Mouse (Mus musculus) heart, postnatal 14 days (tissue): ENCODE results near the gene Ppfibp2. TPM values are rescaled to one million over a fixed set of nuclear protein-coding genes. Genes with fewer than 3 reads are reported as not detected.

Experiments
- DNase-seq, 2 experiments: peaks; one replicate each; pipeline ENCODE4 v3.0.0; 2021 to 2022
- intact Hi-C: fragments of 180-260 bp; cut with DNase I; formaldehyde crosslinking; loops from one replicate; pipeline ENCODE4 v1.15.1; 2025
- total RNA-seq, 2 experiments: library from RNA; stranded (reverse); gene quantifications; 2 replicates each; pipeline ENCODE4 v1.2.3; 2021

The Ppfibp2 gene
- total RNA-seq, 2 experiments from 2014 or later: 15.9 to 17.0 TPM

GRCm38 (mm10) chr7:107661189-107661842, 66.3 kb downstream of the Ppfibp2 start:
- intact Hi-C loops: loop anchor here (2.0 kb wide), 2 partner anchors 69 to 87 kb away; no protein-coding TSS in a partner anchor
- peak; percentile 68 to 80 for DNase-seq

DNA sequence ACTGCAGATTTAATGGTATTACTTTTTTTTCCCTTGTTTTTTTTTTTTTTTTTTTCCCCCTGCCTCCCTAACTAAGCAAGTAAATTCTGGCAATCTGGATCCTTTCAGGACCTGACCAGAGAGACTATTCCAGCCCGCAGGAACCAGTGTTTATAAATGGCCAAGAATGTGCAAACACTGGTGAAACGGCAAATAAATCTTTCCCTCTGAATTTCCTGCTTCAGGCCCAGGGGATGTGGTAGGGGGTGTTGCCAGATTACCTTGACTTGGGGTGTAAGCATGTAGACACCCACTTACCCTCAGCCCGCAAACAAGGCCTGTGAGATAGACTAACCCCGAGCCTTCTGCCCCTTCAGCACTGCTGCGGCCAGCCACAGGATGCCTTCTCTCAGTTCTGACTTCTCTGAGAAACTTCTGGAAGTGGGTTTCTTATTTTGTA, 66.9 kb downstream of the Ppfibp2 start:
- intact Hi-C loops: loop anchor here (2.0 kb wide), 3 partner anchors 47 to 87 kb away; no protein-coding TSS in a partner anchor
- no peak for DNase-seq

DNA sequence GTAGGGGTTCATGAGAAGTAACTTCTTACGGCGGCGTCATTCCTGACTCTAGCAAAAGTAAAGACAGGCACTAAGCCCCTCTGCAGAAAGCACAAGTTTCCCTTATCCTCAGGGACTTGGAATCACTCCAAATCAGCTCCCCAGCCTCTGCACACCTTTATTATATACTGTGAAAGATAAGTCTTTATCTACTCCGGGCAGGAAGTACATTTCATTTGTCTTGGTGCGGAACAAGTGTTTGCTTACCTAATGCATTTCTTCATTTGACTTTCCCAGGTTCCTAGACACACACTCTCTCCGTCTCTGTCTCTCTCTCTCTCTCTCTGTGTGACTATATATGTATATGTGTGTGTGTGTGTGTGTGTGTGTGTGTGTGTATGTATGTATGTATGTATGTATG, 68.6 kb downstream of the Ppfibp2 start:
- no peak for DNase-seq
- intact Hi-C loops: loop anchor here (2.0 kb wide), 1 partner anchor 45 kb away; no protein-coding TSS in a partner anchor

- intact Hi-C loops: no loop called here
- DNase-seq: peak; percentile 35 to 45
Measured at GRCm38 (mm10) chr7:107664063-107665056, 69.4 kb downstream of the Ppfibp2 start.

DNA sequence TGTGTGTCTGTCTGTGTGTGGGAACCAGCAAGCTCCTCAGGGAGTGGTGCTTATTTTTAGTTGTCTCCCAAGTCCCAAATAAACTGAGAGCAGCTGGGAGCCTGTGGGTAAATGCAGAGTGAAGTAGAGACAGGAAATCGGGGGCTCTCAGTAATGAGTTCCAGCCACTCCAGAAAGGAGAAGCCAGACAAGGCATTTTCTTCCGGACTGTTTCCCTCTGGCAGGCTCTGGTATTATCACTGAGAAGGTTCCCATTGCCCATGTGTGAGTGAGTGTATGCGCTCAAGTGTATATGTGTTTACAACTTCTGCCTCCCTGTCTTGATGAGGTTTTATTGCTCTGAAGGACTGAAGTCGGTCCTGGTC, 70.2 kb downstream of the Ppfibp2 start:
- intact Hi-C loops: no loop called here
- peak; percentile 18 to 25 for DNase-seq

DNA sequence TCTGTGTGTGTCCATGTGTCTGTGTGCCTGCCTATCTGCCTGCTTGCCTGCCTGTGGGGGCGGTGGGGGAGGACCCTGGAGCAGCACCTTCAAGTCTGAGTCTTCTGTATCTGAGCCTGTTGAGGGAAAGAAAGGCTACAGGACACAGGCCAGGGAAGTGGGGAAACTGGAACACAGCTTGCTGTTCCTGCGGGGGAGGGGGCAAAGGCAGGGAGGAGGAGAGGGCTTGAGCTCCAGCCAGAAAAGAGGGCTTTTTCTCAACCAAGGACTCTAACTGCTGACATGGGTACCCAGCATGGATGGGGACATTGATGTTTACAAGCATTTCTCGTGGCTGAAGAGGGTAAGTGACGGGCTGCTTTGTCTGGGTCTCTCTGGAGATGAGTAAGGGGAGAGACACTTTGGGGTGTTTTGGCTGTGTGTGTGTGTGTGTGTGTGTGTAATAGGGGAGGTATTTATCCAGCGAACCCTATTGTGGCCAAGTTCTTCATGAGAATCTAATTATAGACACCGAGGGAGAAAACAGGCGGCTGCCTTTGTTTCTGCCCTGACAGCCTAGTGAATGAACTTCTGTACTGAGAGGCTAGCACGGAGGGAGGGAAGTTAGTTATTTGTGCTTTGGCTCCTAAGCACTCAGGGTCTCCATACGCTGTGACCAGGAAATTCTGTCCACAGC, 70.7 kb downstream of the Ppfibp2 start:
- intact Hi-C loops: no loop called here
- DNase-seq: peak; percentile 53 to 61

- intact Hi-C loops: no loop called here
- peak; percentile 13 to 23 for DNase-seq
Measured at GRCm38 (mm10) chr7:107666262-107666902, 71.4 kb downstream of the Ppfibp2 start.

DNA sequence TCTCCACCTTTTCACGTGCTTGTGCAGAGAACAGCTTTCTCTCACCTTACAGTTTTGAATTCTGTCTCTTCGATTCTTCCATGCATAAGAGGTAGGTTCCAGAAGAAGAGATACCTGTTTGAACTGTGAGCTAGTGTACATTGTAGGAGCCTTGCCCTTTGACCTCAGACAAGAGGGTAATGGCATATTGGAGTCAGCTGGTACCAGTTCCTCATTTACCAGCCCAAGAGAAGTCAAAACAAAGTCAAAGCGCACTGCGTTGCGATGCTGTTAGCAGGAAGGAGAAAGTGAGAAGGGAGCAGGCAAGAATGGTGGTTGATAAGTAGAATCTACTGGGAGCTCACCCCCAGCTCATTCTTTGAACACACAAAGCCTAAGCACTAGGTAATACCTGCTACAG, 73.5 kb downstream of the Ppfibp2 start:
- no peak for DNase-seq
- intact Hi-C loops: no loop called here

- intact Hi-C loops: no loop called here
- DNase-seq: no peak
Measured at GRCm38 (mm10) chr7:107675224-107675623, 80.2 kb downstream of the Ppfibp2 start.

DNA sequence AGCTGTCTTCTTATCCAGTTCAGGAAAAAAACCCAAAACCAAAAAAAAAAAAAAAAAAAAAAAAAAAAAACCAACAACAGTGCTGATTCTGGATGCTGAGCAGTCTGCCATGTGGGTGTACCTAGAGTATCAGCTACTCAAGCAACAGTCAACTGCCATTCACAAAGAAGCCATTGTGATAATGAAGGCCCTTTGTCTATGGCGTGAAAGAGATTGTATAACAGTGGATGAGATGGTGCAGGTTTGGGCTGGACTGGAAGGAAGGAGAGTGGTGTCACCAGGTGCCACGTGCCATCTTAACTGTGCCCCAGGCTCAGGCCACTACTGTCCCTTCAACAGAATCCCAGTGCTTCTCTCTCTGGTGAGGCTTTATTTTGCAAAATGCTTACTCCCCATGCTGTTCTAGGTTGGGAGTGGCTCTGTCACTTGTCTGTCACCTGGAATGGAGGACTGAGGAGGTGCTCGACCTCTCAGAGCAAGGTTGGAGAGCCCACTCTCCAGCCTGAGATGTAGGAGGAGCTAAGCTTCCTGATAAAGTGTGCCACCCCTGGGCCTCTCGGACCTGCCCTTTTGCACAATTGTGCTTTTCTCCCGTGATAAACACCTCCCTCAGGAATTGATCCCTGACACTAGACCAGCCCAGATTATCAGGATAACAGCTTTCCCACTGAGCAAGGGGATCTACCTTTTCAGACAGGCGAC, 85.3 kb downstream of the Ppfibp2 start:
- intact Hi-C loops: no loop called here
- no peak for DNase-seq

DNA sequence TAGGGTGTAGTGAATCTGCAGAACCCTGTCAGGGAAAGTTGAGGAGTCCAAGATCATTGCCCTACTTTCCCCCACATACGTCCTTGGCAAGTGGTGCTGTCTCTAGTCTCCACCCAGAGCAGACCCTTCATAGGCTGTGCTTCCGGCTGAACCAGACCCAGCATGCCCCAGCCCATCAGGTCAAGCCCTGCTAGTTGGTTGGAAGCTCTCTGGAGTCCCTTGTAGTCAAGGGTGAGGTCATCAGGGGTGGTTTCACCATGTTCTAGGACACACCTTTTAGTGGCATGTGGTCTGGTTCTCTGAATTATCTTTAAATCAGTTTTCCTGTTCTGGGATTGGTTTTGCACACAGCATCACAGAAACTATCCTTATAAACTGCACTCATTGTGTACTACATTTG, 86.3 kb downstream of the Ppfibp2 start:
- DNase-seq: no peak
- intact Hi-C loops: no loop called here

DNA sequence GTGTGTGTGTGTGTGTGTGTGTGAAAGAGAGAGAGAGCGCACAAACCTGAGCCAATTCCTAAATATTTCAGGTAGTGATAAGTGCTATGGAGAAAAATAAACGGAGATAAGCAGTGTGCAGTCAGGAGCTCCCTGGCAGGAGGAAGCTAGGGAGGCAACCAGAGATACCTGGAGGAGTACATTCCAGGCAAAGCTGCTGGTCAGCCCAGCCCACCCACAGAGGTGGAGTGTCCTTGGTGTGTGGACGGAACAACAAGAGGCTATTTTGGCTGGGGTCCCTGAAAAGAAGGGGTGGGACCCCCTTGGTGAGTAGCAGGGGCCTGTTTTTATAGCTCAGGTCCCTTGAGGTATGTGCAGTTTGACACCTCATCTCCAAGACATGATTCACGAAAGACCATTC, 88.2 kb downstream of the Ppfibp2 start:
- DNase-seq: no peak
- intact Hi-C loops: no loop called here

DNA sequence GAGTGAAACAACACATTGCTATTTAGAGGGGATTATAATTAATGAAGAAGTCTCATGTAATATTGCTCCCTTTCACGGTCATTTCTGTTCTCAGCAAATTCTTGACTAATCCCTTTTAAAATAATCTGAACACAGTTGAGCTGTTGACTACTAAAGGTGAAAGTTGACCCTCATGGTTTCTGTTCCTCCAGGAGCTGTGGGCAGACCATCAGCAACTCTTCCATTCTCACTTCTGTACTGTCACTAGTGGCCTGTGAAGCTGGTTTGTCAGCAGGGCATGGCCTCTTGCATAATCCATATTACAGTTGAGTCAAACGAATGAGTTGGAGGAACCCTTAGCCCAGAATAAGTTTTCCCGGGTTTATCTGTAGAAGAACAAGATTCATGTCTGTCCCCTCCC, 88.6 kb downstream of the Ppfibp2 start:
- intact Hi-C loops: no loop called here
- DNase-seq: no peak

- no peak for DNase-seq
- intact Hi-C loops: no loop called here
Measured at GRCm38 (mm10) chr7:107685238-107685954, 90.4 kb downstream of the Ppfibp2 start.

DNA sequence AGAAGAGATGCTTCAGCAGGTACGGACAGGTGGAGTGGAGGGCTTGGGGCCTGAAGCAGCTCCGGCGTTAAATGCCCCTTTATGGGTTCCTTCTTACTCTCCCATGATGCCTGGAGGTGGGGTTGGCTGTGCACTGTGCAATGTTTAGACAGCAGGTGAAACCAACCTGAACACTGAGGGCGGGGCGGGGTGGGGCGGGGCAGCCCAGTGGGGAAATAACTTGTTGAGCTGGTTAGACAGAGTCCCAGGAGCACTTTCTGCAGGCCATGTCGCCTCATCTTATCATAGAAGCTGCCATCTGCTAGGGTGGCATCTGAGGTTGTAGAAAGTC, 90.9 kb downstream of the Ppfibp2 start:
- intact Hi-C loops: no loop called here
- DNase-seq: no peak

DNA sequence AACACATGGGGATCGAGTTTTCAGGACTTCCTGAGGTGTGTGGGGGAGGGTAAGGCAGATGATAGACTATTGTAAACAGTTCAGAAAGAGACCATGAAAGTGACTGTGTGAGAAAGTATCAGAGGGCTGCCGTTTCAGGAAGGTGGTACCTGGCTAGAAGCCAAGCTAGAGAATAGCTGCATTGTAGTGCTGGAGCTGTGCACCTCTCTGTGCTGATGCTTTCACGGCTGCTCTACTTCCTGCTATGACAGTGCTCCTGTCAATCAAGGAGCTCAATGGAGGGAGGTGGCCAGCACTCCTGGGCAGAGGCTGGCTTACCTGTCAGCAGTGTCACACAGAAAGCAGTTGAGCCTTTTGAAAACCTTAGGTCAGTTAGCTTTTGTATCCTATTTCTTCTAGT, 92.4 kb downstream of the Ppfibp2 start:
- no peak for DNase-seq

GRCm38 (mm10) chr7:107688040-107688439, 93.0 kb downstream of the Ppfibp2 start:
- no peak for DNase-seq
- intact Hi-C loops: no loop called here

More for the DNA sequence above, 92.4 kb downstream of the Ppfibp2 start:
- intact Hi-C loops: no loop called here

DNA sequence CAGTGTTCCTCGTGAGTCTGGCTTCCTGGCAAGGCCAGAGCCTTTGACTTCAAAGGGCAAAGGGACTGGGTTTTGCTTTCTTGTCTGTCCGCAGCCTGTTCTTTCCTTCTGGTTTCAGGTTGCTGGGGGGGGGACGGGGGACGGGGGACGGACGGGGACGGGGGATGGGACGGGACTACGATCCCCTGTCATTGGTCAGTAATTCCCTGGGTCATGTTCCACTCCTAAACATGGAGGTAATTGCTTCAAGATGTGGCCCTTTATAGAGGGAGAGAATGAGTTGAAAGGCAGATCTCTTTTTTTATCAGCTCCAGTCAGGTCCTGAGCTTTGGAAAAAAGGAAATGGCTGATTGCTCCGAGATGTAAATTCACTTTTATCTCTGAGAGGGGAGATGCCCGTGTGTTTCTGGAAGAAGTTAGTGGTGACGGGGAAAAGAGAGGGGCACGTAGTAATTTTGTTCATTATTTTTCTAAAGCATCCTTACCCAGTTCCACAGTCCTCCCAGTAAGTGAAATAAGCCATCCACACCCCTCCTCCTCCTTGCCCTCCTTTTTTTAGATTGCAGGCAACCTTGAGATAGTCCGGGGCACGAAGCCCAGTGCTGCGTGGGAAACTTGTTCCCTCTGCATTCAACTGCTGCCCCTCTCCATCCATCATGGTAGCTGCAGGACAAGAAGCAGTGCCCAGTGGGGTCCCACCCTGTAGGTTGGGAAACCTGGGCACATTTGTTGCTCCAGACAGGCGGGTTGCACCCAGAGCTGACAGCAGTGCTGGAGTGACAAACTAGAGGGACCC, 95.6 kb downstream of the Ppfibp2 start:
- DNase-seq: peak; percentile 12 to 16
- intact Hi-C loops: no loop called here
